Mouse (Mus musculus) heart, postnatal 0 days (tissue): ENCODE results near the gene C330007P06Rik. TPM values are rescaled to one million over a fixed set of nuclear protein-coding genes. Genes with fewer than 3 reads are reported as not detected.

ENCODE experiments used
- ATAC-seq: fragments of 200-750 bp; cut with Nextera tagmentation; 2 replicates; pipeline ENCODE4 v1.8.0; 2017; ENCODE audit warnings: low read depth, moderate number of reproducible peaks, moderate library complexity; ENCODE audit not compliant: insufficient read depth
- DNase-seq: peaks from one replicate; pipeline ENCODE4 v3.0.0-alpha.2; 2016; ENCODE audit warnings: low spot score
- H3K27ac ChIP-seq: fragments of 300-500 bp; sonication (generic); 2 replicates; pipeline ENCODE4 v1.5.1; 2014; ENCODE audit warnings: low read depth, mild to moderate bottlenecking
- H3K27me3 ChIP-seq: fragments of 300-500 bp; sonication (generic); 2 replicates; pipeline ENCODE4 v1.6.1; 2014; ENCODE audit warnings: low read length, mixed read lengths; ENCODE audit not compliant: control insufficient read depth, insufficient read depth
- H3K36me3 ChIP-seq: fragments of 300-500 bp; sonication (generic); replicated peaks from 2 replicates; pipeline ENCODE4 v1.6.1; 2014; ENCODE audit warnings: low read length, mixed read lengths; ENCODE audit not compliant: control insufficient read depth, insufficient read depth
- H3K4me1 ChIP-seq: fragments of 300-500 bp; sonication (generic); 2 replicates; pipeline ENCODE4 v1.6.1; 2014; ENCODE audit warnings: antibody characterized with exemption; ENCODE audit not compliant: control insufficient read depth, insufficient read depth
- H3K4me2 ChIP-seq: fragments of 300-500 bp; sonication (generic); 2 replicates; pipeline ENCODE4 v1.6.1; 2014; ENCODE audit warnings: low read depth, mild to moderate bottlenecking, low read length, moderate library complexity
- H3K4me3 ChIP-seq: fragments of 300-500 bp; sonication (generic); 2 replicates; pipeline ENCODE4 v1.5.1; 2014; ENCODE audit warnings: low read depth, low read length
- H3K9ac ChIP-seq: fragments of 300-500 bp; sonication (generic); replicated peaks from 2 replicates; pipeline ENCODE4 v1.6.1; 2014; ENCODE audit warnings: low read depth, low read length, mixed read lengths
- H3K9me3 ChIP-seq: fragments of 300-500 bp; sonication (generic); replicated peaks from 2 replicates; pipeline ENCODE4 v1.6.1; 2016; ENCODE audit warnings: low read length; ENCODE audit not compliant: control insufficient read depth
- CTCF ChIP-seq: IDR thresholded peaks from 2 replicates; pipeline ENCODE4 v1.5.1; 2016; ENCODE audit warnings: antibody characterized with exemption, control low read depth, low read depth
- EP300 ChIP-seq: IDR thresholded peaks from 2 replicates; pipeline ENCODE4 v1.6.1; 2016; ENCODE audit warnings: antibody characterized with exemption, low read depth
- WGBS: fragments of 180-500 bp; shearing (Covaris S2); extraction: QIAGEN DNeasy Blood & Tissue Kit; methylation state at CpG from one replicate; pipeline ENCODE4 v1.1.7; 2014; 5-methylcytosine and 5-hydroxymethylcytosine counted together
- polyA plus RNA-seq: library from polyadenylated mRNA; unstranded; fragments of >200 nt; fragmentation: Nextera tagmentation; extraction: Ambion mirVana; gene quantifications from 2 replicates; pipeline ENCODE4 v1.2.1, GENCODE M21; 2015
- total RNA-seq: library from RNA; depleted of rRNA; stranded (reverse); fragments of >200 nt; gene quantifications from 2 replicates; pipeline ENCODE4 v1.2.3, GENCODE M21; 2014; ENCODE audit warnings: low replicate concordance

The C330007P06Rik gene
- total and polyA plus RNA-seq, 2 experiments from 2014 or later = 10.5 to 16.6 TPM

DNA sequence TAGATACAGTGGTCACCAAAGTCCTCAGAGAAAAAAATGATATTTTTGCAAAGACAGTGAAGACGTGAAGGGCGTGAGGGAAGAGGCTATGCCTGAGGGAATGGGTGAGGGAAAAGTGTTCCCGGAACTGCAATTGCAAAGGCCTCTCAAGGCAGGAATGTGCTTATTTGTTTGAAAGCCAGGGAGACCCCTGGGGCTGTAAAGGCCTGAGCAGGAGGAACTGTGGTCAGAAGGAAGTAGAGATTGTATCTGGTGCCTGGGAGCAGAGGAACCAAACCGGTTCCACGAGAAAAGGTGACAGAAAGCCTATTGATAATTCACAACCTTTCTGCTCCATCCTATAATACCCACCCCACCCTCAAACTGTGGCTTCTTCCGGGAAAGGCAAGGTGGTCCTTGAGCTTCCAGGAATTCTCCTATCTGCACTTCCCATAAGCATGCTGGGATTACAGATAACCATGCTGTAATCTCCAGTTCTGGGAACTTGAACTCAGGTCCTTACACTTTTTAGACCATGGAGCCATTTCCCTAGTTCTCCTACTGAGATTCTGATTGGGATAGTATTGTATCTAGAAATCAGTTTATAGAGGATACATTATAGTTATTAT, 36.7 kb downstream of the C330007P06Rik start:
- no peaks in the 10 kb centered on the region for H3K27me3 ChIP-seq
- no peak overlapping the region for H3K9ac ChIP-seq
- H3K4me2 ChIP-seq = no peak overlapping the region
- no peak overlapping the region for H3K4me3 ChIP-seq
- no peaks in the 10 kb centered on the region for H3K9me3 ChIP-seq
- 59% methylated on average over 6 of the region's 6 CpGs for WGBS
- TF ChIP-seq EP300 (no peak), CTCF (no peak)
- no peaks in the 10 kb centered on the region for H3K36me3 ChIP-seq
- H3K4me1 ChIP-seq = no peaks in the 10 kb centered on the region
- DNase-seq (no peak), ATAC-seq (no peak)
- H3K27ac ChIP-seq = no peak overlapping the region

- DNase-seq (no peak), ATAC-seq (no peak)
- no peak overlapping the region for H3K9ac ChIP-seq
- no peaks in the 10 kb centered on the region for H3K4me1 ChIP-seq
- no peak overlapping the region for H3K4me3 ChIP-seq
- H3K36me3 ChIP-seq = no peaks in the 10 kb centered on the region
- H3K4me2 ChIP-seq = peak overlapping the region; percentile 29; the same call in 1 of the 2 replicates
- no peaks in the 10 kb centered on the region for H3K9me3 ChIP-seq
- H3K27ac ChIP-seq = no peak overlapping the region
- H3K27me3 ChIP-seq = no peaks in the 10 kb centered on the region
- TF ChIP-seq CTCF = peak; percentile 56
- TF ChIP-seq EP300 = no peak
- WGBS = 25% methylated on average over 19 of the region's 19 CpGs
Measured at GRCm38 (mm10) chrX:36833397-36834084, 40.4 kb downstream of the C330007P06Rik start.

- TF ChIP-seq CTCF (no peak), EP300 (no peak)
- no peaks in the 10 kb centered on the region for H3K36me3 ChIP-seq
- no peak overlapping the region for H3K9ac ChIP-seq
- no peak overlapping the region for H3K27ac ChIP-seq
- H3K4me2 ChIP-seq = no peak overlapping the region
- no peaks in the 10 kb centered on the region for H3K27me3 ChIP-seq
- WGBS = 26% methylated on average over 4 of the region's 4 CpGs
- H3K4me3 ChIP-seq = no peak overlapping the region
- ATAC-seq (peak; percentile 68), DNase-seq (peak; percentile 36)
- H3K9me3 ChIP-seq = no peaks in the 10 kb centered on the region
- no peaks in the 10 kb centered on the region for H3K4me1 ChIP-seq
Measured at GRCm38 (mm10) chrX:36831632-36832031, 42.3 kb downstream of the C330007P06Rik start.

DNA sequence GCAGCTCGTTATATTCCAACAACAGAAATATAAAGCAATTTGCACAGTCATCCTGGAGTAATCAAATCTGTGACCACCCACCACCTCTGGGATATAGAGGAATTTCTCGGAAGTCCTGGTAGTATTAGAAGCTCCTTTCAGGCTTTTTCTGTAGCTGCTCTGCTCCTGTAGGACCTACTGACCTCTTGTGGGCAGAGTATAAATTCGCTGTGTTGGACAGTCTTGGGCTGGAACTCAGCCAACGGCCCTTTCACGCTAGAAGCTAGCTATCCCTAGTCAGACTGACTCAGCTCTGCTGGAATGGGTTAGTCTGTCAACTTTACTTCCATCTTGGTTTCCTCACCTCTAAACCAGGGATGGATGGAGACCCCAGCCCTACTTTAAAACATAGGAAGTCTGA, 43.6 kb downstream of the C330007P06Rik start:
- no peaks in the 10 kb centered on the region for H3K27me3 ChIP-seq
- no peak overlapping the region for H3K4me2 ChIP-seq
- TF ChIP-seq CTCF (peak; percentile 55), EP300 (no peak)
- no peaks in the 10 kb centered on the region for H3K9me3 ChIP-seq
- H3K27ac ChIP-seq = no peak overlapping the region
- no peak overlapping the region for H3K9ac ChIP-seq
- peak; percentile 68 for DNase-seq
- no peaks in the 10 kb centered on the region for H3K4me1 ChIP-seq
- ATAC-seq = peak; percentile 61; the same call in 1 of the 2 replicates
- 25% methylated on average over 5 of the region's 5 CpGs for WGBS
- no peaks in the 10 kb centered on the region for H3K36me3 ChIP-seq
- no peak overlapping the region for H3K4me3 ChIP-seq

DNA sequence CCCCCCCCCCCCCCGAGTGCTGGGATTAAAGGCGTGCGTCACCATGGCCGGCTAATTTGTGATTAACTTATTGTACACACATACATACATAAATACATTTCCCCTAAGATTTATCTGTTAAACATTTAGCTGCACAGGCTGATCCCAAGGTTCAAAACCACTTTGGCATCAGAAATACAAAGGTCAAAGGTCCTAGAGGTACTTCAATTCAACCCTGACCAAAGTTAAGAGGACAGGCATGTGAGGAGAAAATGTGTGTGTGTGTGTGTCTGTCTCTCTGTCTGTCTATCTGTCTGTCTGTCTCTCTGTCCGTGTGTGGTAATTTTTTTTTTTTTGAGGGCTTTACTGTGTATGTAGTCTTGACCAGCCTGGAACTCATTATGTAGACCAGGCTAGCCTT, 47.0 kb downstream of the C330007P06Rik start:
- no peaks in the 10 kb centered on the region for H3K9me3 ChIP-seq
- H3K36me3 ChIP-seq = no peaks in the 10 kb centered on the region
- no peak for DNase-seq
- 71% methylated on average over 5 of the region's 5 CpGs for WGBS
- no peak overlapping the region for H3K9ac ChIP-seq
- H3K4me1 ChIP-seq = no peaks in the 10 kb centered on the region
- ATAC-seq = no peak
- no peak overlapping the region for H3K4me2 ChIP-seq
- H3K27me3 ChIP-seq = no peaks in the 10 kb centered on the region
- TF ChIP-seq EP300 (no peak), CTCF (no peak)
- no peak overlapping the region for H3K27ac ChIP-seq
- H3K4me3 ChIP-seq = no peak overlapping the region
